Mouse (Mus musculus) cerebellum, adult 2 months (tissue): Measurements from ENCODE around the gene Atf6b.

Experiments
- CTCF ChIP-seq: fragments of 200-500 bp; IDR thresholded peaks from 2 replicates; pipeline ENCODE4 v1.5.1; 2011; ENCODE audit warnings: low read depth, mild to moderate bottlenecking, control low read depth, low read length, moderate library complexity, borderline replicate concordance; ENCODE audit not compliant: insufficient read depth
- POLR2A ChIP-seq: fragments of 200-500 bp; IDR thresholded peaks from 2 replicates; pipeline ENCODE4 v1.6.1; 2011; ENCODE audit warnings: low read length, control low read depth, borderline replicate concordance; ENCODE audit not compliant: insufficient read depth

- TF ChIP-seq CTCF (no peak), POLR2A (peak; percentile 49; the same call in 1 of the 2 replicates)
Observed at GRCm38 (mm10) chr17:34644608-34645007, 2.3 kb upstream of the Atf6b start, which contains the start of gene Fkbpl.
